Mouse (Mus musculus) cerebellum, adult 9-10 months (tissue): ENCODE measurements around the gene Tmem253.

Experiments
- DNase-seq: peaks from one replicate; pipeline ENCODE4 v3.0.0; 2022

Tmem253 gene

GRCm38 (mm10) chr14:52015445-52016100 lies at the start of gene Tmem253:
Gene Tmem253 (plus strand): TSS chr14:52015658.
- peak; percentile 58 for DNase-seq

- DNase-seq = no peak
Observed at GRCm38 (mm10) chr14:51967400-51967799, 48.1 kb upstream of the Tmem253 start.

DNA sequence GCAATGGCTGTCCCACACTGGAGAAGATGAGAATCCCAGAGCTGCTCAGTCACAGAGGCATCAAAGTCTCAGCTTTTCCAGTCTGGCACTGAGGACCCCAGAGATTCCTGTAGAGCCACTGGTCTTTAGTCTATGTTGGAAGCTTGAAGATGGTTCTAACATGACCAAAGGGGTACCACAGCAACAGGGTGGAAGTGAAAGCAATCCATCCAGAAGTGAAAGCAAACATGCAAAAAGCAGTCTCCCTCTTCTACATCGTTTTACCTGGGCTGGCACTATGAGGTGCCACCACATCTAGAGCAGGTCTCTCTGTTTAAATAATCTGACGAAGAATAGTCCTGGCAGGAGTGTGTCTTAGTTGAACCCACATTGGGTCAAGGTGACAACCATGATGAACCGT lies 36.2 kb upstream of the Tmem253 start:
- no peak for DNase-seq

DNA sequence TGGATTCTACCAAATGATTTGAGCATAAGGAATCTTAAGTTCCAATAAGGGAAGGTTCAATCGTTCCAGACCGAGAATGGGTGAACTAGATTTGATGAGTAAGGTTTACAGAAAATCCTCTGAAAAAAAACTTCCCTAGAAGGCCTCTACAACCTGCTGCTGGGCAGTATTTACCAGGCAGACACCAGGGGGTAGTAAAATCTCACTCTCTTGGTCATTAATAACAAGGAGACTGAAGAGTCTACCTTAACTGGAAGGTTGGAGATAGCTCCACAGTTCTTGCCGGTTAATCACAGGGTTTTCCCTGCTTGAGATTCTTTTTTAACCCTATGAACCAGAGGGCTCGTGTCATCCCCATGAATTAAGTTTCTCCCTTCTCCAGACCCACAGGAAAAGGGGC lies 32.2 kb upstream of the Tmem253 start:
- peak; percentile 10 for DNase-seq

GRCm38 (mm10) chr14:51983855-51984246 lies 31.6 kb upstream of the Tmem253 start:
- DNase-seq = no peak

DNA sequence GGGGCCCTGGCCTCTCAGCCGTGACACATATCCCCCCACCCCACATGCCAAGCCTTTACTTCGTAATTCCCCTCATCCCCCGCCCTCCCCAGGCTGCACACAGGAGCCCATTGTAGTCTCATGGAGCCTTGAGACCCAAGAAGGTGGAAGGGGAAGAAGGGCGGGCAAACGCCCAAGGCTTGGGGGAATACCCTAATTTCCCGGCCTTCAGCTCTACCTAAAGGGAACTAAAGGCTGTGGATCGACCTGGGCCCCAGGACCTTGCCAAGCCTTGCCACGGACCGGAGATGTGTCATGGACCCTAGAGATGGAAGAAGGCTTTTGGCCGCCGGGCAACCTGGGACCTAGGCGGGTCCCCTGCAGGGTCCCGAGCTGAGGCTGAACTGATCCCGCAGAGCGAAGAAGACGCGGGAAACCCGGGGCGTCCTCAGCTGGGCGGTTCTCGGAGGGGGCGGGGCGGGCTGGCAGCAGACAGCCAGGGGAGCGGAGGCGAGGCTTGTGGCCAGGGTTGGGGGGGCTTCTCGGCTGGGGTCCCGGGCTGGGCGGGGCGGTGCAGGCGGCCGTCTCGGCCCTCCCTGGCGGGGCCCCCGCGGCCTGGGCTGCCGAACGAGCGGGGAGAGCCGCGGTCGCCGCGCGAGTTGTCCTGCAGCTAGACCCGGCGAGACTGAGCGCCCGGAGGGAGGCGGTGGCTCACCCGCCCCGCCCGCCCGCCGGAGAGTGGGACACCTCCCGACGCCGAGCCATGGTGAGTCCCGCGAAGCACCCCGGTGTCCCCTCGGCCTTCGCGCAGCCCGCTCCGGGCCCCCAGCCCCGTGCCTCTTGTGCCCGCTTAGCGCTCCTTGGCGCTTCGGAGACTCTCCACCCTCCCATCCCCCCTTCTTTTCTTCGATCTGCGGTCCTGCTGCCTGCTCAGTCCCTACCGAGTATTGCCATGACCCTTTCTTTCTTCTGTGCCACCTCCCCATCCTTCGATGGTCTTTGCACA lies 30.9 kb upstream of the Tmem253 start, which contains the start of gene Arhgef40:
Gene Arhgef40 (plus strand): TSS at position 473 of the 985 bp plus-strand sequence.
- DNase-seq = peak; percentile 59

GRCm38 (mm10) chr14:51985301-51986152 lies 29.9 kb upstream of the Tmem253 start:
- DNase-seq = peak; percentile 55

- no peak for DNase-seq
Observed at GRCm38 (mm10) chr14:51986153-51986505, 29.3 kb upstream of the Tmem253 start.

DNA sequence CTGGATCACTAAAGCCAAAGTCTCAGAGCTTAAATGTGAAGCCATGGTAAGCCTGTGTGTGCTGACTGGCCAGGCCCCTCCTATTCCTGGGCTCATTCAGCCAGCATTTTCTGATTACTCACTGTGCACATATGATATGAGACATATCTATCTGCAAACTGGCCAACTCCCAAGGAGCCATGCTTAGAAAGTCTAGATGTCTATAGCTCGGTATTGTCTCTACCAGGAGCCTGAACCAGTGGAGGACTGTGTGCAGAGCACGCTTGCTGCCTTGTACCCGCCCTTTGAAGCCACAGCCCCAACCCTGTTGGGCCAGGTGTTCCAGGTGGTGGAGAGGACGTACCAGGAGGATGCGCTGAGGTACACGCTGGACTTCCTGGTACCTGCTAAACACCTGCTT lies 28.3 kb upstream of the Tmem253 start:
- peak; percentile 9 for DNase-seq

GRCm38 (mm10) chr14:51988731-51989130 lies 26.7 kb upstream of the Tmem253 start:
- DNase-seq = no peak

DNA sequence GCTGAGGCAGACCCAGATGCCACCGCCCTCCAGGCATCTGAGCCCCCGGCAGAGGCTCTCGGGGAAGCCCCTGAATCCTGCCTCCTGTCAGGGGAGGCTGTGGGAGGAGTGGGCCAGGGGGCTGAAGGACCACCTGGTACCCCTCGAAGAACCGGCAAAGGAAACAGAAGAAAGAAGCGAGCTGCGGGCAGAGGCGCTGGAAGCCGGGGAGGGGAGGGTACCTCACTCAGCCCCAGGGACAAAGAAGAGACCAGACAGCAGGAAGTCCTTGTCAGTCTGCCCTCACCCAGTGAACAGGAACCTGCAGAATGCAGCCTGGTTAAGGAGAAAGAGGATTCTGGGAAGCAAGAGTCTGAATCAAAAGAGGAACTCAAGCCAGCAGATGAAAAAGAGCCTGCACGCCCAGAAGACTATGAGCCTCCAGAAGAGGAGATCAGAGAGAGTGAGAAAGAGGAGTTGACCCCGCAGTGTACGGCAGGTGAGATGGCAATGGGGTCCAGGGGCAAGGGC lies 25.9 kb upstream of the Tmem253 start:
- DNase-seq = no peak

DNA sequence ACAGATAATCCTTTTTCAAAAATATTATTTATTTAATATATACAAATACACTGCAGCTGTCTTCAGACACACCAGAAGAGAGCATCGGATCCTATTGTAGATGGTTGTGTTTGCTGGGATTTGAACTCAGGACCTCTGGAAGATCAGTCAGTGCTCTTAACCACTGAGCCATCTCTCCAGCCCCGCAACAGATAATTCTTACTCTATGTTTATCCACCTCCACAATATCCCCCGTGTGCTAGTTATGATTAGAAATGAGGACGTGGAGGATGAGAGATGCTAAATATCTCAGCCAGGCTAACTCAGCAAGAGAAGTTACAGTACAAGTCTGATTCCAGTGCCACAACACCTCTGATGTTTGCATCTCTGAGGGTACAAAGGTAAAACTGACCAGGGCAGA lies 21.0 kb upstream of the Tmem253 start:
- DNase-seq = no peak

GRCm38 (mm10) chr14:51995219-51995871 lies 20.1 kb upstream of the Tmem253 start:
- DNase-seq = no peak

DNA sequence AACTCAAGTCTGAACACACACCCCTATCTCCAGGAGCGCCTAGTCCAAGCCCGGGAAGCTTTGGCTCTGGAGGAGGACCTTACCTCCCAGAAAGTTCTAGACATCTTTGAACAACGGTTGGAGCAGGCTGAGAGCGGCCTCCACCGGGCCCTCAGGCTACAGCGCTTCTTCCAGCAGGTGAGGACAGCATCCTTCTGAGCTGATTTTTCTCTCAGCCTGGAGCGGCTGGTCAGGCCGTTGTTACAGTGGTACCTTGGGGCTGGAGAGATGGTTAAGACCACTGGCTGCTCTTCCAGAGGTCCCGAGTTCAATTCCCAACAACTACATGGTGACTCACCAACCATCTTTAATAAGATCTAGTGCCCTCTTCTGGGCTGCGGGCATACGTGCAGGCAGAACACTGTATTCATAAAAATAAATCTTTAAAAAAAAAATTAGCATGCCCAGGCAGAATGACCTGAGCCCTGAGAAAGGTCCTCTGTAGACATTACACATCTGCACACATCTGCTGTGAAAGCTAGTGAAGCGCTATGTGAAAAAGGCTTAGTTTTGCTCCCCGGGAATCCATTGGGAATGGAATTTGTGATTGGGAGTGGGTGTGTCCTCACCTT lies 19.1 kb upstream of the Tmem253 start:
- DNase-seq = peak; percentile 55

GRCm38 (mm10) chr14:51996866-51997265 lies 18.6 kb upstream of the Tmem253 start:
- peak; percentile 23 for DNase-seq

- peak; percentile 15 for DNase-seq
Observed at GRCm38 (mm10) chr14:51997483-51997882, 18.0 kb upstream of the Tmem253 start.

DNA sequence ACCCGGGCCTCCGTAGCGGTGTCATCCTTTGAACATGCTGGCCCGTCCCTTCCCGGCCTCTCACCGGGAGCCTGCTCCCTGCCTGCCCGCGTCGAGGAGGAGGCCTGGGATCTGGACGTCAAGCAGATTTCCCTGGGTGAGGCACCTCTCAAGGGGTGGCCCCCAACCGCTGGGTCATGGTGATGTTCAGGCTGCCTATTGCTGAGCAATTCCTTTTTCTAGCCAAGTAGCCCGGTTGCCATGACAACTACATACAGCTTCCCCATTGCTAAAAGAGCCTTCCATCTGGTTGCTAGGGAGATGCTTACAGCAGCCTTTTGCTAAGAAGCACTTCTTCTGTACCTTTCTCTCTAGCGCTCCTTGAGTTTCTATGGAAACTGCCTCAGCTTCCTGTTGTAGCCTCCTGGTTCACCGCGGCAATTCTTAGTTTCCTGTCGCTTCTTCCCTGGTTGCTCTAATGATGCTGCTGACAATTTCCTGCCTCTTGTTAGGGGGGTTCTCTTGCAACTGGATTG lies 11.4 kb upstream of the Tmem253 start:
- peak; percentile 83 for DNase-seq

GRCm38 (mm10) chr14:52005141-52005540 lies 10.3 kb upstream of the Tmem253 start:
- DNase-seq = no peak

- no peak for DNase-seq
Observed at GRCm38 (mm10) chr14:52005616-52006015, 9.8 kb upstream of the Tmem253 start.

- DNase-seq = peak; percentile 53
Observed at GRCm38 (mm10) chr14:52006241-52006640, 9.2 kb upstream of the Tmem253 start.

- DNase-seq = peak; percentile 47
Observed at GRCm38 (mm10) chr14:52006771-52007170, 8.7 kb upstream of the Tmem253 start.
